Mouse (Mus musculus): ENCODE data around the gene Parp3.

Gene Parp3

DNA sequence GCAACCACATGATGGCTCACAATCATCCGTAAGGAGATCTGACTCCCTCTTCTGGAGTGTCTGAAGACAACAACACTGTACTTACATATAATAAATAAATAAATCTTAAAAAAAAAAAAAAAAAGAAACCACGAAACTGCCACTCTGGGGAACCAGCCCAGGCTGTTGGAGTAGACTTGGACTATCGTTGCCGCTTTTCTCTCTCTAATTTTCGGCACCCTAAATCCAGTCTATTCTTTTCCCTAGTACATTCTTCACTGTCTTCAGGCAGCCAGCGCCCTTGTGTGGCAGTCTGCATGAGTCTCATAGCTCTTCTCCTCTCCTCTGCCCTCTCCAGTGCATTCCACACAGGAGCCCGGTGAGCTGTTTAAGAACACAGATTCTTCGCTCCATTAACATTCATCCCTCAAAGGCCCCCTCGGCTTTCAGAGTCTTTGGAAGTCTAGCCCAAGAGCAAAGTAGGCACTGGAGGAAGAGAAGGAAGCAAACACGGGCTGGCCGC is 48.0 kb downstream of the Parp3 start:
- no peak for DNase-seq (ENCODE audit: low spot score in 2 of 2)

DNA sequence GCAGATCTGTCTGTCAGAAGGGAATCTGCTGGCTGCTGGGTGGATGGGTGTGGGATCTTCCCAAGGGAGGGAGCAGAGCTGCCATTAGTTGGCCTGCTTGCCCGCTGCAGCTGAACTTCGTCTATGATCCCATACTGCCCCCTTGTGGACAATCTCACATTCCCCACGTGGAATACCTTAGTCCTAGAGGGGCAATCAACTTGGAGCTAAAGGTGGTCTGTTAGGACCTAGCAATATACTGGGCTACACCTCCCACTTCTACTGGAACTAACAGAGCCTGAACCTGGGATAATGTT is 54.9 kb downstream of the Parp3 start:
- DNase-seq (ENCODE audit: low spot score in 2 of 2) = peak in 1 of 2 experiments; percentile 91

DNA sequence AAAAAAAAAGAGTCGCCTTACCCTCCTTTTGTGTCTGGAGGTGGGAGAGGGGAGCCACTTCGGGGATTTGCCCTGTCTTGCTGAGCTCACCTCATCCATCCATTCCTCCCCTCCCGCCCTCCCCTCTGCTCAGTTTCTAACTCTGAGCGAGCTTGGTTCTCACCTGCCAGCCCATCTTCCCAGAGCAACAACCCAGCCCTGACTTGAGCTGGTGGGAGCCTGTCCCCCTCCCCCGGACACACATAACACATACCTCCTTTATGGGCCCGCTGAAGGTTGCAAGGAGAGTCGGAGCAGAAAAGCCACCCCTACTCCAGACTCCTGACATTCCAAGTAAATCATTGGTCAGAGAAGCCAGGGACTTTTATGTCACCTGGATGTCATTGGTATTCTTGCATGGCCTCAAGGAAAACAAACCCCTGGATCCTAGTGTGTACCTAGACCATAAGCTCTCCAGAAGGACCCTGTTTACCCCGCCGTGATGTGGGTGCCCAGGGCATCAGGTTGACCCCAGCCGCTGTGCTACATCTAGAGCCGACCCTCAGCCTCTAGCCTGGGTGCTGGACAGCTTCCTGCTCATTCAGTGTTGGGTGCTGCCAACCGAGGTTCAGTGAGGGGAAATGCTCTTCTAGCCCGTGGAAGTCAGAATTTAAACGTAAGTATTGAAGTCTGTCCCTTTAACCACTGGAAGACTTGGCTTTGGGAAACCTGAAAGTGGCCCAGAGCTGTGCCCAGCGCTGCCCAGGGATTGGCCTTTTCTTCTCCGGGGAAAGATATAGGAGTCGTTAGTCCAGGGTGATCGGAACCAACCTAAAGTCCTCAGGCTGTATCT is 55.5 kb downstream of the Parp3 start:
- no peak for DNase-seq (ENCODE audit: low spot score in 2 of 2)

DNA sequence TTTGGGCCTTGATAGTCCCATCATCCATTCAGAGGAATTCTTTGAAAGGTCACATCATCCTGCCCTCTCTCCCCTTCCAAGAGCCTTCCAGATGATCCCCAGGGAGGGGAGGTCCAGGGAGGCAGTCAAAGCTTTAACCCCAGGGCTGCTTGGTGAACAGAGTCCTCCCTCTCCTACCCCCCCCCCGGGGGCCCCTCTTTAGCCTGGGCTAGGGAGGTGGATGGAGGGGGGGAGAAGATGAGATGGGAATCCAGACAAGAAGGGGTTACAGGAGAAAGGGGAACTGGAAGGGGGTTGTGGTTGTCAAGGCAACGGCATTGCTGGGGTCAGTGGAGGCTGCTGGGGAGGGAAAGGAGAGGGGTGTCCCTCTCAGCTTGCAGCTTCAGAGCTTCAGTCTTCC is 56.1 kb downstream of the Parp3 start:
- no peak for DNase-seq (ENCODE audit: low spot score in 2 of 2)
